Mouse (Mus musculus) adipose tissue, adult 10 weeks (tissue): Measurements from ENCODE around the gene Hist2h2ac. TPM values are rescaled to one million over a fixed set of nuclear protein-coding genes. Genes with fewer than 3 reads are reported as not detected.

Experiments used
- polyA plus RNA-seq: library from polyadenylated mRNA; stranded (reverse); fragments of 350-450 nt; fragmentation: Illumina TruSeq; extraction: RNeasy Lipid Tissue Mini Kit (QIAGEN cat#74804); gene quantifications from one replicate; pipeline ENCODE4 v1.2.3, GENCODE M21; 2014; ENCODE audit warnings: low read depth, low replicate concordance

Gene Hist2h2ac
- polyA plus RNA-seq = not detected

DNA sequence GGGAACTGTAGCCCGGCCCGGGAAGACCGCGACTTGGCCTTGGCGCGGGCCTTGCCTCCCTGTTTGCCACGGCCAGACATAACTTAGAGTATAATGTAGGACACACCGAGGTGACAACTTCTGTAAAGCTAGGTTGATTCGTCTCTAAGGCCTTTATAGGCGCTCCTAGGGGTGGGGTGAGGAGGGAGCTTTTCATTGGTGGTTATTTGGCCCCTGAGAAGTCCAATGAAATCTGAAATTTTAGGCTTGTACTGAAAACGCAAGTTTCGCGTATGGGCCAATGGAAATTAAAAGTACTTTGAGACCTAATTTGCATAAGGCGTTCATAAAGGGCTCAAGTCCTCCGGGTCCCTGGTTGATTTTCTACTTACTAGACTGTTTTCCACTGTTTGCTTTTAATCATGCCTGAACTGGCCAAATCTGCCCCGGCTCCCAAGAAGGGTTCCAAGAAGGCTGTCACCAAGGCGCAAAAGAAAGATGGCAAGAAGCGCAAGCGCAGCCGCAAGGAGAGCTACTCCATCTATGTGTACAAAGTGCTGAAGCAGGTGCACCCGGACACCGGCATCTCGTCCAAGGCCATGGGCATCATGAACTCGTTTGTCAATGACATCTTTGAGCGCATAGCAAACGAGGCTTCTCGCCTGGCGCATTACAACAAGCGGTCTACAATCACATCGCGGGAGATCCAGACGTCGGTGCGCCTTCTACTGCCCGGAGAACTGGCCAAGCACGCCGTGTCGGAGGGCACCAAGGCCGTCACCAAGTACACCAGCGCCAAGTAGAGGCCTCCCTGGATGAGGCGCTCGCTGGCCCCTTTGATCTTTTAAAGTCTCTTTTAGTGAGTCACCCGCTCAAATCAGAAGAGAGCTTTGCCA is at the start of gene Hist2h2ac, which contains the start of gene Hist2h2be:
TSS of gene Hist2h2ac (minus strand) at position 116 of the 875 bp plus-strand sequence.
TSS of gene Hist2h2be (plus strand) at position 355 of the 875 bp plus-strand sequence.

DNA sequence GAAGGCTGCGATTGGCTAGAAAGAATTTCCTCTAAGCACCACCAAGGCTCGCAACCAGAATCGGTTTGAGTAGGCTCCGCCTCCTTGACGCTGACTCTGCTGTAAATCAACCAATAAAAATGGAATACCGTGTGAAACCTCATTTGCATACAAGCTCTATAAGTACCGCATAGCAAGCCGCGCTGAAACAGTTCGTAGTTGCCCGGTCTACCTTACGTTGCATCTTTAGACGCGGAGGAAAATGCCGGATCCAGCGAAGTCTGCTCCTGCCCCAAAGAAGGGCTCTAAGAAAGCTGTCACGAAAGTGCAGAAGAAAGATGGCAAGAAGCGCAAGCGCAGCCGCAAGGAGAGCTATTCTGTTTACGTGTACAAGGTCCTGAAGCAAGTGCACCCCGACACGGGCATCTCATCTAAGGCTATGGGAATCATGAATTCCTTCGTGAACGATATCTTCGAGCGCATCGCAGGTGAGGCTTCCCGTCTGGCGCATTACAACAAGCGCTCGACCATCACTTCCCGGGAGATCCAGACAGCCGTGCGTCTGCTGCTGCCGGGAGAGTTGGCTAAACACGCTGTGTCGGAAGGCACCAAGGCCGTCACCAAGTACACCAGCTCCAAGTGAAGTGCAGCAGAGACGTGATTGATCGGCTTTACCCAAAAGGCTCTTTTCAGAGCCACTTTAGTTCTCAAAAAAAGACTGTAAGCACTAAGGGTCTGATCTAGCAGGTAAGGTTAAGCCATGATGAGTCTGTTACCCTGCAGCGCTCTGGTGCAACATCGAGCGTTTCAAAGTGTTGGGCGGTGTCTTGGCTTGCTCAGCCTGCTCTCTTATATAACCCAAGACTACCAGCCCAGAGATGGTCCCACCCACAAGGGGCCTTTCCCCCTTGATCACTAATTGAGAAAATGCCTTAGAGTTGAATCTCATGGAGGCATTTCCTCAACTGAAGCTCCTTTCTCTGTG is 49.1 kb upstream of the Hist2h2ac start, which contains the start of gene Hist2h2bb:
TSS of gene Hist2h2bb (plus strand) at position 242 of the 964 bp plus-strand sequence.

DNA sequence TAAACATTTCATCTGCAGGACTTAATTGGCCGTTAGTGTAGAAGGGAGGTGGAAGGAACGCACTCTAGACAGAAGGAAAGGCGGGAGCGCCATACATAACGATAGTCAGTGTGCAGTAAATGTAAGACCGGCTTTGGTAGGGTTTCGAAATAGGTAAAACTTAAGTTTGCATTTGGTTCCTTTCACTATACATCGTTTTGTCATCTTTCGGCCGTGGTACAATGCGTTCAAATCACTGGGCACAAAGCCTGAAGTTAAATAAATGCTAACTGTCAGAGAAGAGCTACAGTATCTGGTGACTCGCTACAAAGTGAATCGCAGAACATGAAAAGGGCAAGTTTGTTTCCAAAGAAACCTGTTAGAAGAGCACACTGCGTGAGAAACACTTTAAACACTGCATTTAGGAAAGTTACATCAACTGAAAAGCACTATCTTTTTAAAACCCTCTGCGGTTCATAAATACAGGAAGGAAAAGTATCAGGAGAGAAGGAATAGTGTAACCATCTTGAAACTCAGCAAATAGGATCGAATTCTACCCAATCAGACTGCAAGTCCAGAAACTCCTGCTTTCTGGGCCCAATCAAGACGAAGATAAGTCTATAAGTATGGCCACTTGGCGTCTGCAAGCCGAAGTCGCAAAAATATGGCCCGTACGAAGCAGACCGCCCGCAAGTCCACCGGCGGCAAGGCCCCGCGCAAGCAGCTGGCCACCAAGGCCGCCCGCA is 47.5 kb upstream of the Hist2h2ac start, which contains the start of gene Hist2h3b:
TSS of gene Hist2h3b (plus strand) at position 604 of the 725 bp plus-strand sequence.

DNA sequence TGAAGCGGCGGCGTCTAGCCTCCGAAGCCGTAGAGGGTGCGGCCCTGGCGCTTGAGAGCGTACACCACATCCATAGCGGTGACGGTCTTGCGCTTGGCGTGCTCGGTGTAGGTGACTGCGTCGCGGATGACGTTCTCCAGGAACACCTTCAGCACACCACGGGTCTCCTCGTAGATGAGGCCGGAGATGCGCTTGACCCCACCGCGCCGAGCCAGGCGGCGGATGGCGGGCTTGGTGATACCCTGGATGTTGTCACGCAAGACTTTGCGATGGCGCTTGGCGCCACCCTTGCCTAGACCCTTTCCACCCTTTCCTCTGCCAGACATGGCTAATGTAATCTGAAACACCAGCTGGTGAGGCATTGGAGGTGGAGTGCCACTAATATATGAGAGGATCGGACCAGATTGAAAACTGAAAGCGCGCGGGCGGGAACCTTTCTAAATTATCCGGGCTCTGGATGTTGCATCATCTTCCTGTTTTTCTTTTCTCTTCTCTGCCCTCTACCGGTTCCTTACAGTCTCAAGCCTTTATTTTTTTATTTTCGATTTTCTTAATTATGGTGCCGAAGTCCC is 42.4 kb upstream of the Hist2h2ac start, which contains the start of gene Hist2h4:
TSS of gene Hist2h4 (minus strand) at position 333 of the 572 bp plus-strand sequence.

DNA sequence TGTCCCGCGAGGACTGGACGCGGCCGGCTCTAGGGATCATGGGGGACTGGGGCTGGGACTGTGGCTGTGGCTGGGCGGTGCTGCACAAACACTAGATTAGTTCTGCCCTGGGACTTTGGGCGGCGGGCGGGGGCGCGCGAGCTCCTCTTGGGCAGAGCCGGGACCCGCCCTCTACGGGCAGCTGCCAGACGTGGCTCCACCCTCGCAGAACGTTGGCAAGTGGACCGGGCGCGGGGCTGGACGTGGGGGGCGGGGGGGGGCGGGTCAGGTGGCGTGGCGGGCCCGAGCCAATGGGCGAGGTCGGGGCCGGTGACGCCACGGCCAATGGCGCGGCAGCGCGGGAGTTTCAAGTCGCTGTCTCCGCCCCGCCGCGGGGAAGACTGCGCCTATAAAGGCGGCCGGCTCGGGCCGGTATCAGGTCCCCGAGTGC is 25.8 kb upstream of the Hist2h2ac start, which contains the start of gene Hist2h3c1:
TSS of gene Hist2h3c1 (plus strand) at position 259 of the 430 bp plus-strand sequence.

DNA sequence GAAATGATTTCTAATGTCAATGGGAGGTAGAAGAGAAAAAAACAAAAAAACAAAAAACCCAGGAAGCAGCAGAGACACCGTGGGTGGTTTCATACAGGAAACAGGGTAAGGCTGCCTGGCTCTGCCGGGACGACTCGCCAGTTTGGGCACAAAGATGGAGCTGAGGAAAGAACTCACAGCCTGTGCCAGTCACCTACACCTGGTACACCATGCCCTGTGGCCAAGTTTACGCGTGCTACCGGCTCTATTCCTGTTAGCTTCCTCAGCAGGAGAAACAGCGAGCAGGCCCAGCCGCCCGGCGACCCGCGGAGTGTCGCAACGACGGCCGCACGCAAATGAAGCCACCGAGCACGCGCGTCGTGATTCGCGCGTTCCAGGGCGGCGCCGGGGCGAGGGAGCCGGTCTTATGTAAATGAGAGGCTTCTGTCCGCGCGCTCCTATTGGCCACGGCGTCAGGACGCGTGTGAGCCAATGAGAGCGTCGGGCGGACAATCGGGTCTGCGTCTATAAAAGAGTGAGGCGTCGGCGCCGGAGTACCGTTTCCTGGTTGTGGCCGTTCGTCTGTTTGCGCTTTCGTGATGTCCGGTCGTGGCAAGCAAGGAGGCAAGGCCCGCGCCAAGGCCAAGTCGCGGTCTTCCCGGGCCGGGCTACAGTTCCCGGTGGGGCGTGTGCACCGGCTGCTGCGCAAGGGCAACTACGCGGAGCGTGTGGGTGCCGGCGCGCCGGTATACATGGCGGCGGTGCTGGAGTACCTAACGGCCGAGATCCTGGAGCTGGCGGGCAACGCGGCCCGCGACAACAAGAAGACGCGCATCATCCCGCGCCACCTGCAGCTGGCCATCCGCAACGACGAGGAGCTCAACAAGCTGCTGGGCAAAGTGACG is 24.6 kb upstream of the Hist2h2ac start, which contains the start of gene Hist2h2aa1:
TSS of gene Hist2h2aa1 (plus strand) at position 495 of the 884 bp plus-strand sequence.

DNA sequence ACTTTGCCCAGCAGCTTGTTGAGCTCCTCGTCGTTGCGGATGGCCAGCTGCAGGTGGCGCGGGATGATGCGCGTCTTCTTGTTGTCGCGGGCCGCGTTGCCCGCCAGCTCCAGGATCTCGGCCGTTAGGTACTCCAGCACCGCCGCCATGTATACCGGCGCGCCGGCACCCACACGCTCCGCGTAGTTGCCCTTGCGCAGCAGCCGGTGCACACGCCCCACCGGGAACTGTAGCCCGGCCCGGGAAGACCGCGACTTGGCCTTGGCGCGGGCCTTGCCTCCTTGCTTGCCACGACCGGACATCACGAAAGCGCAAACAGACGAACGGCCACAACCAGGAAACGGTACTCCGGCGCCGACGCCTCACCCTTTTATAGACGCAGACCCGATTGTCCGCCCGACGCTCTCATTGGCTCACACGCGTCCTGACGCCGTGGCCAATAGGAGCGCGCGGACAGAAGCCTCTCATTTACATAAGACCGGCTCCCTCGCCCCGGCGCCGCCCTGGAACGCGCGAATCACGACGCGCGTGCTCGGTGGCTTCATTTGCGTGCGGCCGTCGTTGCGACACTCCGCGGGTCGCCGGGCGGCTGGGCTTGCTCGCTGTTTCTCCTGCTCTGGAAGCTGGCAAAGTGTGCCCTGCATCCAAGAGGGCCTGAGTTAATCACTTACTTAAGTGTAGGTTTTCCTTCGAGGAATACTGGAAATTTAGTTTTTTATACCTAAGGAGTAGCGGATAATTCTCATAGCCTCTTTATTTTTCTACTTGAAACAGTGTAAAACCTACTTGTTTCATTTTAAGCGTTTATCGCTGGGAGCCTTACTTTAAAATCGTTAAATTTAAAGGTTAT is 19.5 kb upstream of the Hist2h2ac start, which contains the start of gene Hist2h2aa2:
TSS of gene Hist2h2aa2 (minus strand) at position 328 of the 850 bp plus-strand sequence.

DNA sequence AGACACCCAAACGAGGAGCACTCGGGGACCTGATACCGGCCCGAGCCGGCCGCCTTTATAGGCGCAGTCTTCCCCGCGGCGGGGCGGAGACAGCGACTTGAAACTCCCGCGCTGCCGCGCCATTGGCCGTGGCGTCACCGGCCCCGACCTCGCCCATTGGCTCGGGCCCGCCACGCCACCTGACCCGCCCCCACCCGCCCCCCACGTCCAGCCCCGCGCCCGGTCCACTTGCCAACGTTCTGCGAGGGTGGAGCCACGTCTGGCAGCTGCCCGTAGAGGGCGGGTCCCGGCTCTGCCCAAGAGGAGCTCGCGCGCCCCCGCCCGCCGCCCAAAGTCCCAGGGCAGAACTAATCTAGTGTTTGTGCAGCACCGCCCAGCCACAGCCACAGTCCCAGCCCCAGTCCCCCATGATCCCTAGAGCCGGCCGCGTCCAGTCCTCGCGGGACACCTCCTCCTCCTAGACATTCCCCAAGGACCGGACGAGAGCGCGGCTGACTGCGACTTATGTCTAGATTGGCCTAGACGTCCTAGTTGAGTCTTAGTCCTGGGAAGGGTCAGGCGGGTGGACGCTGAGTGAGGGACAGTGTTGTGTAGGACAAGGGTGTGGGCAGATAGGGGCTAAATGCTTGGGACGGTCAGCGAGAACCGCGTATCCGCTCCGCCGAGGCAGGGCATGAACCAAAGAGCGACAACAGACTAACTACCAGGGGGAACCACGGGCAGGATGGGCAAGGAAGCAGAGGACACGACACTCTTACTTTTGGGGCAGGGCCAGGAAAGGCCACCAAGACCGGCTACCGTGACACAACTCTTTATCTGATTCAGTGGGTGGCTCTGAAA is 18.5 kb upstream of the Hist2h2ac start, which contains the start of gene Hist2h3c2:
TSS of gene Hist2h3c2 (minus strand) at position 174 of the 840 bp plus-strand sequence.

DNA sequence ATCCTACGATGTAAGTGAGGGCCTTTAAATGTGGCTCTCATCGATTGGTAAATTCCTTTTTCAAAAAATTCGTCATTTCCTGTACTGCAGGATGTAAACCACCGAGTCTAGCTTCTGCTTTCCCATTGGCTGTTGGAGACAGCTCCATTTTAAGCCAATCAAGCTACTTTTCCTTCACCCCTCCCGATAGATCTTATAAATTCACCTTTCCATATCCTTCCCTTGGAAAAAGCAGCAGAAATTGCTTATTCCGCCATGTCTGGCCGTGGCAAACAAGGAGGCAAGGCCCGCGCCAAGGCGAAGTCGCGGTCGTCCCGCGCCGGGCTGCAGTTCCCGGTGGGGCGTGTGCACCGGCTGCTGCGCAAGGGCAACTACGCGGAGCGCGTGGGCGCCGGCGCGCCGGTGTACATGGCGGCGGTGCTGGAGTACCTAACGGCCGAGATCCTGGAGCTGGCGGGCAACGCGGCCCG is 984 bp downstream of the Hist2h2ac start, which contains the start of the genes Bola1 and Hist2h2ab:
TSS of gene Bola1 (minus strand) at position 49 of the 470 bp plus-strand sequence.
TSS of gene Hist2h2ab (plus strand) at position 205 of the 470 bp plus-strand sequence.

DNA sequence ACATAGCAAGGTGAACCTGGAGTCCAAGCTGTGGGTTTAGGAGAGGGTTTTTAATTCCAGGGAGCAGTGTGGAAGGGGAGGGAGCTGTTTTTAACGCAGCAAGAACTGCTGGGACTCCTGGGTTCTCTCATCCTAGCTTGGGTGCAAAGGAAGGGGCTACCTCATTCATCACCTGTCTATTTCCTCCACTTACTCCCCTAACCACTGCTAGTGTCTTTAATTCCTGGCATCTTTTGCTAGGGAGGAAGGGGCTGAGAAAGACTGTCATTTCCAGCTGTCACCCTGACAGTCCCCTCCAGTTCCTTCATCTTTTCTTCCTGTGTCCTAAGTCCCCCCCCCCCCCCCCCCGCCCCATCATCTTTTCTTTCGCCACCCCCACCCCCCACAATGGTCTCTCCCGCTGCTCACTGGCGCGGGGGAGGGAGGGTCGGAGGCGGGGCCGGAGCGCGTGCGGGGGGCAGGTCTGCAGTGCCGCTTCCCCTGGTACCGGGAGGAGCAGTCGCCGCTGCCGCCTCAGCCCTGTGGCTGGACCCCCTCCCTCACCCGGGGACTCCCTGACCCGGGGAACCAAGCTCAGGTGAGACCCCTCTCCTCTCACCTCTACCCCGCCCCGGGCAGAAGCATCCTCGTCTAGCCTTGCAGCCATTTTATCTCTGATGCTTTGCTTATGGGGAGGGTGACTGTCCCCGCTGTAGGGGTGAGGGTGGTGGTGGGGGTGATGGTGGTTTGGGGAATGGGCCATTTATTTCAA is 39.8 kb downstream of the Hist2h2ac start, which contains the start of gene Sv2a:
TSS of gene Sv2a (plus strand) at position 425 of the 751 bp plus-strand sequence.

DNA sequence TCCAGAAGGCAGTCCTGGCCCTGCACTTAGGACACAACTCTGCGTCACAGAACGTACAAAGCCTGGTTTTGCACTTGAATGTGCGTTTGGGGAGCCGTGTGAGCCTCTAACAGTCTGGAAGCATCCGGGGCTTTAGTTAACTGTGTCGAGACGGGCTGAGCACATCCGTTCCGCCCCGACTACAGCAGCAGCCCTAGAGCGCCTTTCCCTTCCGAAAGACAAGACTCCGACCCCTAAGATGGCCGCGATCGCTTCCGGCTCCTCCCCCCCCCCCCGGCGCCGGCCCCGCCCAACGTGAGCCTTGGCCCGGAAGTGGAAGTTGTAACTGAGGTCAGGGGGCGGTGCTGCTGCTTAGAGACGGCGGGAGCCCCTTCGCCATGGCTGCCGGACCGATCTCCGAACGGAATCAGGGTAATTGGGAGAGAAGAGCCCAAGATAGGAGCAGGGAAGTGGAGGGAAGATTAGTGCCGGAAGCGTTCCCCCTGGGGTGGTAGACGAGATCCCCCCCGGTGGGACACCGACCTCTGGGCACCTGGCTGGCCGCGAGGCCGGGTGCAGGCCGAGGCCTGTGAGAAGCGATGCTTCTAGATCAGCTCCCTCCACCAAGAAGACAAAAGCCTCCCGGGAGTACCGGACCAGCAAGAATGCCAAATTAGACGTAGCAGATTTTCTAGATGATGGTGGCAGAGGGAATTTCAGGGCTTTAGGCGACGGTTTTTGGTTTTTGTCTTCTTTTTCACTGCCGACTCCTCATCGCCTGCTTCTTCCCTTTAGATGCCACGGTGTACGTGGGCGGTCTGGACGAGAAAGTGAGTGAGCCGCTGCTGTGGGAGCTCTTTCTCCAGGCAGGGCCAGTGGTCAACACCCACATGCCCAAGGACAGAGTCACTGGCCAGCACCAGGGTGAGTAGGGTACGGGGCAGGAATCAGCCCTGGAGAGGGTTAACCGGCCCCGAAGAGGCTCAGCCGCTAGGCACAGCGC is 48.2 kb downstream of the Hist2h2ac start, which contains the start of gene Sf3b4:
TSS of gene Sf3b4 (plus strand) at position 136 of the 982 bp plus-strand sequence.

